Mouse (Mus musculus) forebrain, embryonic 11.5 days (tissue): ENCODE data around the gene Ano6. TPM values are rescaled to one million over a fixed set of nuclear protein-coding genes. Genes with fewer than 3 reads are reported as not detected.
"Not testable (repeated sequence)": the region's sequence is repeated elsewhere in the genome, so short reads cannot be mapped to it uniquely, and the experiment has no call there.

Experiments used
- ATAC-seq: fragments of 200-750 bp; cut with Nextera tagmentation; replicated peaks from 2 replicates; pipeline ENCODE4 v1.8.0; 2017; ENCODE audit warnings: moderate TSS enrichment; ENCODE audit not compliant: low FRiP score
- DNase-seq: peaks from one replicate; pipeline ENCODE4 v3.0.0-alpha.2; 2017; ENCODE audit warnings: low spot score
- H3K27ac ChIP-seq: fragments of 300-500 bp; sonication (generic); 2 replicates; pipeline ENCODE4 v1.5.1; 2014; ENCODE audit warnings: low read depth, low read length
- H3K27me3 ChIP-seq: fragments of 300-500 bp; sonication (generic); 2 replicates; pipeline ENCODE4 v1.6.1; 2014; ENCODE audit warnings: mild to moderate bottlenecking, low read length, mixed read lengths; ENCODE audit not compliant: control insufficient read depth, insufficient read depth
- H3K36me3 ChIP-seq: fragments of 300-500 bp; sonication (generic); 2 replicates; pipeline ENCODE4 v1.6.1; 2014; ENCODE audit warnings: mild to moderate bottlenecking, low read length, moderate library complexity, mixed read lengths; ENCODE audit not compliant: control insufficient read depth, insufficient read depth
- H3K4me1 ChIP-seq: fragments of 300-500 bp; sonication (generic); replicated peaks from 2 replicates; pipeline ENCODE4 v1.6.1; 2014; ENCODE audit warnings: low read length, mixed read lengths; ENCODE audit not compliant: control insufficient read depth, insufficient read depth
- H3K4me2 ChIP-seq: fragments of 300-500 bp; sonication (generic); 2 replicates; pipeline ENCODE4 v1.6.1; 2014; ENCODE audit warnings: low read depth, mild to moderate bottlenecking, low read length, moderate library complexity, mixed read lengths; ENCODE audit not compliant: severe bottlenecking
- H3K4me3 ChIP-seq: fragments of 300-500 bp; sonication (generic); 2 replicates; pipeline ENCODE4 v1.5.1; 2014; ENCODE audit warnings: low read depth, low read length
- H3K9ac ChIP-seq: fragments of 300-500 bp; sonication (generic); 2 replicates; pipeline ENCODE4 v1.6.1; 2014; ENCODE audit warnings: low read length
- H3K9me3 ChIP-seq: fragments of 300-500 bp; sonication (generic); 2 replicates; pipeline ENCODE4 v1.6.1; 2016; ENCODE audit warnings: low read length, mixed read lengths; ENCODE audit not compliant: control insufficient read depth
- WGBS: fragments of 180-500 bp; shearing (Covaris S2); extraction: QIAGEN DNeasy Blood & Tissue Kit; methylation state at CpG from one replicate; pipeline ENCODE4 v1.1.7; 2014; 5-methylcytosine and 5-hydroxymethylcytosine counted together
- polyA plus RNA-seq: library from polyadenylated mRNA; unstranded; fragments of >200 nt; fragmentation: Nextera tagmentation; extraction: Ambion mirVana; gene quantifications from 2 replicates; pipeline ENCODE4 v1.2.1, GENCODE M21; 2014

Ano6 gene
- polyA plus RNA-seq, 1 experiment from 2014 or later, result 40.3 TPM

- no peak overlapping the region for H3K4me2 ChIP-seq
Observed at GRCm38 (mm10) chr15:95823383-95824306, 33.0 kb downstream of the Ano6 start.

GRCm38 (mm10) chr15:95826516-95826915, 35.9 kb downstream of the Ano6 start:
- Histone ChIP-seq H3K9ac (no peak overlapping the region), H3K9me3 (no peaks in the 10 kb centered on the region), H3K27me3 (no peaks in the 10 kb centered on the region), H3K4me1 (peaks cover 15% of the 10 kb centered on the region), H3K36me3 (no peaks in the 10 kb centered on the region), H3K4me2 (no peak overlapping the region), H3K27ac (no peak overlapping the region), H3K4me3 (no peak overlapping the region)
- ATAC-seq, result no peak
- WGBS, result 93% methylated on average over 13 of the region's 13 CpGs
- DNase-seq, result no peak

More at GRCm38 (mm10) chr15:95823383-95824306, 33.0 kb downstream of the Ano6 start:
- no peaks in the 10 kb centered on the region for H3K36me3 ChIP-seq
- no peaks in the 10 kb centered on the region for H3K27me3 ChIP-seq
- no peak for ATAC-seq
- WGBS, result 90% methylated on average over 13 of the region's 13 CpGs
- DNase-seq, result no peak
- no peak overlapping the region for H3K27ac ChIP-seq
- H3K9ac ChIP-seq, result no peak overlapping the region
- peaks cover 10% of the 10 kb centered on the region for H3K4me1 ChIP-seq
- H3K4me3 ChIP-seq, result no peak overlapping the region
- H3K9me3 ChIP-seq, result no peaks in the 10 kb centered on the region

GRCm38 (mm10) chr15:95827465-95827971, 36.9 kb downstream of the Ano6 start:
- H3K9ac ChIP-seq, result no peak overlapping the region
- 28% methylated on average over 11 of the region's 11 CpGs for WGBS
- ATAC-seq, result peak; percentile 56
- no peak for DNase-seq
- no peaks in the 10 kb centered on the region for H3K36me3 ChIP-seq
- no peak overlapping the region for H3K4me3 ChIP-seq
- peak overlapping the region; percentile 9; the same call in 1 of the 2 replicates for H3K4me2 ChIP-seq
- H3K27me3 ChIP-seq, result no peaks in the 10 kb centered on the region
- peaks cover 15% of the 10 kb centered on the region for H3K4me1 ChIP-seq
- no peaks in the 10 kb centered on the region for H3K9me3 ChIP-seq
- no peak overlapping the region for H3K27ac ChIP-seq

GRCm38 (mm10) chr15:95828018-95828646, 37.5 kb downstream of the Ano6 start:
- peak overlapping the region; percentile 9; the same call in 1 of the 2 replicates for H3K4me2 ChIP-seq

GRCm38 (mm10) chr15:95828647-95829254, 38.1 kb downstream of the Ano6 start:
- DNase-seq (no peak), ATAC-seq (0 out of 2 replicates have a peak, but pooled peaks have one; percentile 30)
- H3K27ac ChIP-seq, result no peak overlapping the region
- no peak overlapping the region for H3K4me3 ChIP-seq
- H3K9ac ChIP-seq, result no peak overlapping the region
- WGBS, result 39% methylated on average over 10 of the region's 10 CpGs
- H3K36me3 ChIP-seq, result no peaks in the 10 kb centered on the region
- H3K27me3 ChIP-seq, result no peaks in the 10 kb centered on the region
- H3K4me2 ChIP-seq, result no peak overlapping the region
- peaks cover 15% of the 10 kb centered on the region for H3K4me1 ChIP-seq
- H3K9me3 ChIP-seq, result no peaks in the 10 kb centered on the region

More at GRCm38 (mm10) chr15:95828018-95828646, 37.5 kb downstream of the Ano6 start:
- WGBS, result 49% methylated on average over 8 of the region's 8 CpGs
- H3K9ac ChIP-seq, H3K27me3 ChIP-seq, H3K36me3 ChIP-seq, H3K4me3 ChIP-seq, ATAC-seq, DNase-seq, H3K9me3 ChIP-seq, H3K27ac ChIP-seq: not testable (repeated sequence)
- peaks cover 15% of the 10 kb centered on the region for H3K4me1 ChIP-seq

GRCm38 (mm10) chr15:95829553-95830205, 39.0 kb downstream of the Ano6 start:
- Histone ChIP-seq H3K4me3 (no peak overlapping the region), H3K27ac (no peak overlapping the region)

GRCm38 (mm10) chr15:95830206-95830560, 39.5 kb downstream of the Ano6 start:
- no peak for DNase-seq
- H3K4me3 ChIP-seq, result no peak overlapping the region

More at GRCm38 (mm10) chr15:95829553-95830205, 39.0 kb downstream of the Ano6 start:
- Histone ChIP-seq H3K4me1 (peaks cover 15% of the 10 kb centered on the region), H3K36me3 (no peaks in the 10 kb centered on the region), H3K9me3 (no peaks in the 10 kb centered on the region), H3K9ac (no peak overlapping the region), H3K4me2 (no peak overlapping the region), H3K27me3 (no peaks in the 10 kb centered on the region)
- 59% methylated on average over 14 of the region's 14 CpGs for WGBS
- DNase-seq, result no peak
- no peak for ATAC-seq

GRCm38 (mm10) chr15:95833292-95833691, 42.6 kb downstream of the Ano6 start:
- no peak for ATAC-seq
- H3K4me1 ChIP-seq, result peaks cover 7% of the 10 kb centered on the region
- WGBS, result 90% methylated on average over 9 of the region's 9 CpGs

More at GRCm38 (mm10) chr15:95830206-95830560, 39.5 kb downstream of the Ano6 start:
- peaks cover 15% of the 10 kb centered on the region for H3K4me1 ChIP-seq
- WGBS, result 49% methylated on average over 12 of the region's 12 CpGs
- no peak for ATAC-seq
- H3K9ac ChIP-seq, result no peak overlapping the region
- H3K4me2 ChIP-seq, result no peak overlapping the region
- no peaks in the 10 kb centered on the region for H3K27me3 ChIP-seq
- no peaks in the 10 kb centered on the region for H3K9me3 ChIP-seq
- no peak overlapping the region for H3K27ac ChIP-seq
- no peaks in the 10 kb centered on the region for H3K36me3 ChIP-seq

More at GRCm38 (mm10) chr15:95833292-95833691, 42.6 kb downstream of the Ano6 start:
- no peaks in the 10 kb centered on the region for H3K9me3 ChIP-seq
- no peaks in the 10 kb centered on the region for H3K36me3 ChIP-seq
- DNase-seq, result no peak
- H3K27ac ChIP-seq, result no peak overlapping the region
- no peak overlapping the region for H3K9ac ChIP-seq
- H3K27me3 ChIP-seq, result no peaks in the 10 kb centered on the region
- H3K4me3 ChIP-seq, result no peak overlapping the region
- H3K4me2 ChIP-seq, result no peak overlapping the region
